Comparison of ENCODE assay signal across 8 mouse cellular contexts in genomic region chr6:31549361-31550051, GRCm38 (mm10). TPM values are rescaled to one million over a fixed set of nuclear protein-coding genes. Genes with fewer than 3 reads are reported as not detected.
DNase-seq lines count a peak whose midpoint lies in the region; ATAC-seq and TF ChIP-seq lines count a peak whose summit lies in the region.

No protein-coding gene starts in this region.

- no peaks in the 10 kb centered on the region for H3K9me3 ChIP-seq in hindbrain, embryonic 10.5 days
- H3K9me3 ChIP-seq in hindbrain, embryonic 11.5 days (ENCODE audit: control insufficient read depth, low read length), result no peaks in the 10 kb centered on the region
- H3K9me3 ChIP-seq in forebrain, embryonic 12.5 days, result no peaks in the 10 kb centered on the region
- no peaks in the 10 kb centered on the region for H3K9me3 ChIP-seq in hindbrain, embryonic 12.5 days (replicated peaks)
- no peaks in the 10 kb centered on the region for H3K9me3 ChIP-seq in lung, postnatal 0 days (ENCODE audit: low read length)

- TF ChIP-seq EP300 in lung, postnatal 0 days (IDR thresholded peaks at IDR 0.05), result peak; percentile 47; the same call in 1 of the 2 replicates

- DNase-seq in hindbrain, embryonic 10.5 days (ENCODE audit: low spot score), result no peak
- DNase-seq in hindbrain, embryonic 11.5 days (ENCODE audit: low spot score), result no peak
- DNase-seq in lung, postnatal 0 days (ENCODE audit: low spot score), result peak; percentile 83
- peak; percentile 69 for DNase-seq in testis, postnatal 10 days (ENCODE audit: low spot score)
- DNase-seq in thymus, postnatal 14 days, result no peak
- no peak for DNase-seq in layer of hippocampus, adult 11-12 months (ENCODE audit: low spot score)

- H3K27me3 ChIP-seq in hindbrain, embryonic 10.5 days (ENCODE audit: insufficient read depth, poor library complexity, severe bottlenecking), result no peaks in the 10 kb centered on the region
- H3K27me3 ChIP-seq in hindbrain, embryonic 11.5 days (ENCODE audit: control insufficient read depth, insufficient read depth, low read length), result no peaks in the 10 kb centered on the region
- H3K27me3 ChIP-seq in forebrain, embryonic 12.5 days, result no peaks in the 10 kb centered on the region
- no peaks in the 10 kb centered on the region for H3K27me3 ChIP-seq in hindbrain, embryonic 12.5 days
- H3K27me3 ChIP-seq in lung, postnatal 0 days (replicated peaks; ENCODE audit: insufficient read depth, low read length), result no peaks in the 10 kb centered on the region

- no peak for ATAC-seq in hindbrain, embryonic 11.5 days (ENCODE audit: low FRiP score)
- ATAC-seq in forebrain, embryonic 12.5 days (ENCODE audit: low FRiP score), result peak; percentile 55; the same call in 1 of the 2 replicates
- ATAC-seq in hindbrain, embryonic 12.5 days (ENCODE audit: low FRiP score), result peak; percentile 35; the same call in 1 of the 2 replicates
- peak; percentile 88 for ATAC-seq in lung, postnatal 0 days

- H3K36me3 ChIP-seq in hindbrain, embryonic 10.5 days, result no peaks in the 10 kb centered on the region
- no peaks in the 10 kb centered on the region for H3K36me3 ChIP-seq in hindbrain, embryonic 11.5 days (ENCODE audit: control insufficient read depth, insufficient read depth, low read length)
- H3K36me3 ChIP-seq in forebrain, embryonic 12.5 days (replicated peaks), result no peaks in the 10 kb centered on the region
- H3K36me3 ChIP-seq in hindbrain, embryonic 12.5 days, result no peaks in the 10 kb centered on the region
- no peaks in the 10 kb centered on the region for H3K36me3 ChIP-seq in lung, postnatal 0 days (ENCODE audit: insufficient read depth, low read length)

- no peak for TF ChIP-seq CTCF in lung, postnatal 0 days (IDR thresholded peaks at IDR 0.05)

- no peak overlapping the region for H3K9ac ChIP-seq in hindbrain, embryonic 11.5 days (ENCODE audit: low read depth, low read length)
- no peak overlapping the region for H3K9ac ChIP-seq in forebrain, embryonic 12.5 days
- no peak overlapping the region for H3K9ac ChIP-seq in hindbrain, embryonic 12.5 days
- no peak overlapping the region for H3K9ac ChIP-seq in lung, postnatal 0 days (replicated peaks; ENCODE audit: low read depth)

- no peak overlapping the region for H3K4me3 ChIP-seq in hindbrain, embryonic 10.5 days
- no peak overlapping the region for H3K4me3 ChIP-seq in hindbrain, embryonic 11.5 days (ENCODE audit: low read depth, low read length)
- no peak overlapping the region for H3K4me3 ChIP-seq in forebrain, embryonic 12.5 days (replicated peaks)
- H3K4me3 ChIP-seq in hindbrain, embryonic 12.5 days, result no peak overlapping the region
- H3K4me3 ChIP-seq in lung, postnatal 0 days (ENCODE audit: low read depth, low read length), result no peak overlapping the region

- peaks cover 49% of the 10 kb centered on the region for H3K4me1 ChIP-seq in hindbrain, embryonic 10.5 days (replicated peaks)
- no peaks in the 10 kb centered on the region for H3K4me1 ChIP-seq in hindbrain, embryonic 11.5 days (replicated peaks; ENCODE audit: control insufficient read depth, insufficient read depth, low read length)
- H3K4me1 ChIP-seq in forebrain, embryonic 12.5 days, result peaks cover 18% of the 10 kb centered on the region
- H3K4me1 ChIP-seq in hindbrain, embryonic 12.5 days, result peaks cover 14% of the 10 kb centered on the region; the same call in 1 of the 2 replicates
- H3K4me1 ChIP-seq in lung, postnatal 0 days (ENCODE audit: insufficient read depth, low read depth, low read length), result peaks cover 9% of the 10 kb centered on the region; the same call in 1 of the 2 replicates

- H3K27ac ChIP-seq in hindbrain, embryonic 10.5 days, result peak overlapping the region; percentile 46; the same call in 1 of the 2 replicates
- H3K27ac ChIP-seq in hindbrain, embryonic 11.5 days (ENCODE audit: low read depth, low read length), result no peak overlapping the region
- H3K27ac ChIP-seq in forebrain, embryonic 12.5 days, result peak overlapping the region; percentile 68
- H3K27ac ChIP-seq in hindbrain, embryonic 12.5 days, result no peak overlapping the region
- peak overlapping the region; percentile 73 for H3K27ac ChIP-seq in lung, postnatal 0 days (ENCODE audit: low read length)

- no peak overlapping the region for H3K4me2 ChIP-seq in hindbrain, embryonic 11.5 days (replicated peaks; ENCODE audit: low read depth, low read length)
- H3K4me2 ChIP-seq in forebrain, embryonic 12.5 days, result no peak overlapping the region
- H3K4me2 ChIP-seq in hindbrain, embryonic 12.5 days (replicated peaks), result no peak overlapping the region
- H3K4me2 ChIP-seq in lung, postnatal 0 days (replicated peaks; ENCODE audit: low read depth, low read length), result no peak overlapping the region

- 74% methylated on average over 5 of the region's 5 CpGs for WGBS in hindbrain, embryonic 10.5 days
- 75% methylated on average over 5 of the region's 5 CpGs for WGBS in hindbrain, embryonic 11.5 days
- 62% methylated on average over 5 of the region's 5 CpGs for WGBS in forebrain, embryonic 12.5 days
- WGBS in hindbrain, embryonic 12.5 days, result 72% methylated on average over 5 of the region's 5 CpGs
- 20% methylated on average over 5 of the region's 5 CpGs for WGBS in lung, postnatal 0 days

RNA-seq across cellular contexts. Expression of gene Podxl, which starts 14.3 kb away (rescaled TPM):
- 16.2 and 19.8 TPM in 2 replicates for polyA plus RNA-seq in hindbrain, embryonic 10.5 days (2016; fragmentation: Nextera tagmentation; extraction: Ambion mirVana)
- polyA plus RNA-seq in hindbrain, embryonic 11.5 days (2014; fragmentation: Nextera tagmentation; extraction: Ambion mirVana), result 10.2 and 12.4 TPM in 2 replicates
- polyA plus RNA-seq in forebrain, embryonic 12.5 days (2016; fragmentation: Nextera tagmentation; extraction: Ambion mirVana), result 20.1 and 21.1 TPM in 2 replicates
- 15.6 and 15.7 TPM in 2 replicates for polyA plus RNA-seq in hindbrain, embryonic 12.5 days (2016; fragmentation: Nextera tagmentation; extraction: Ambion mirVana)
- 56.8 and 58.6 TPM in 2 replicates for polyA plus RNA-seq in lung, postnatal 0 days (2015; fragmentation: Nextera tagmentation; extraction: Ambion mirVana)

Comparison
In these comparisons a context has a peak if more than half of its experiments do, and no peak if none do; other contexts are left out.
1. H3K27ac ChIP-seq: peak in hindbrain, embryonic 10.5 days (single experiment), forebrain, embryonic 12.5 days (single experiment) and lung, postnatal 0 days (single experiment); none in hindbrain, embryonic 11.5 days (single experiment) and hindbrain, embryonic 12.5 days (single experiment).
2. DNase-seq: peak in lung, postnatal 0 days (single experiment) and testis, postnatal 10 days (single experiment); none in hindbrain, embryonic 10.5 days (single experiment), hindbrain, embryonic 11.5 days (single experiment), thymus, postnatal 14 days (single experiment) and layer of hippocampus, adult 11-12 months (single experiment).